Mouse (Mus musculus): Measurements from ENCODE around the gene Hoxd4.

Gene Hoxd4

DNA sequence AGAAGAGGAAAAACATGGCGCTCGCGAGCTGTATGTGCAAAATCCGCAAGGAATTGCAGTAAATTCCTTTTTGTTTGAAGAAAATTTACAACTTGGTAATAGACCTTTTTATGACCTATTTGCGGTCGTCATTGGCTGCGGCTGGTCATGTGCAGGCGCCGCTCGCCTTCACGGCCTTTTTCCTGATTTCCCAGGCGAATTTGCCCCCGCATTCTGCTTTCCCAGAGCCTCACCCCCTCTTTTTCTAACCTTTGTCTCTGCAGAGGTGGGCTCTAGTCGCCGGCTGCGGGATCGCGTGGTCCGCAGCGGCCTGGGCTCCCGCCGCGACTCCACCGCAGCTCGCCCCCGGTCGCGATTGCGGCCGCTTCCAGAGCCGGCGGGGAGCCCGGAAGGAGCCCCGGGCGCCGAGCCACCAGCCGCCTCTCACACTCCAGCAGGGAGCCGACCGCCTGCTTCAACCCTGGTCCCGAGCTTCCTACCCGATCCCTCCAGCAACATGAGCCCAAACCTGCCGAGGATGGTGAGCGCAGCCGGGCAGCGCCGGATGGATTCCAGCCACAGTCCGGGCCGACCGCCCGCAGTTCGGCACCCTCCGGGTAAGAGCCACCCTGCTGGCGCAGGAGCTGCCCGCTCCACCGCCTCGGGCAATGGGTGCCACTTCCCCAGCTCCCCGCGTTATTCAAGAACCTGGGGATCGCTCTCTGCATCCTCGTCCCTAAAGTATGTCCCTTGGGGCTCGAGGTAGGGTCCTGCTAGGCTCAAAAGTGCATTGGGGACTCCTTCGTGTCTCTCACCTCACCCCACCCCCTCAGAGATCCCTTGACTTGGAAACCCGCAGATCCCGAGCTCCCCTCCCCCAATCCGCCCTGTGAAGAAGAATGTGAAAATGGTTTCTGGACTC lies at the start of gene Hoxd4, which contains the start of gene Hoxd3:
Gene Hoxd4, plus strand, starts transcription at position 209 of the 901 bp plus-strand sequence.
Gene Hoxd3, plus strand, starts transcription at position 207 of the 901 bp plus-strand sequence.
- DNase-seq (ENCODE audit: low read depth, low spot score): no peak

DNA sequence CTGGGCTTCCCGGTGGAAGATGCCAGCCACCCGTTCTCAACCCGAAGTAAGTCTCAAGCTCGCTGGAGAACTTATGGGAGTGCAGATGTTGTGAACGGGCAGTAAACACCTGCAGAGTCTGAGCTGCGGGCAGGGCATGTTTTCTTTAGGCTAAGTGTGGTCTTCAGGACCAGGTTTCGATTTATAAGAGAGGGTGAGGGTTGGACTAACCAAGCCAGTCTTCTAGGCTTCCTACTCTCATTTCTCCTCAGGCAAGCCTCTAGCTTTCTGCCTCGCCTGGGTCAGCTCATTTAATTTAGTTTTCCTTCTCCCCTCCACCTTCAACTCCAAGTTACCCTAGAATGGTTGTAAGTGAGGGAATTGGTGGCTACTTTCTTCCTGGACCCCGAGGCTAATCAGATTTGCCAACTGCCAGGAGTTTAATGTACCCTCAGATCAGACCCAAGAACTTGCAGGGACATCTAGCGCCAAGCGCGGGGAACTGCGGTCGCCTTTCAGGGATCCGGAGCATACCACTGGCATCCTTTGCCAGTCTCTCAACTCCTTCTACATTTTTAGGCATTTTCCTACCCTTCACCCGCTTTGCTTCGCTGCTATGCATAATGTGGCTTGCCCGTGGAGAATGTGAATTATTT lies 48.3 kb upstream of the Hoxd4 start:
- DNase-seq (ENCODE audit: low read depth, low spot score): no peak

DNA sequence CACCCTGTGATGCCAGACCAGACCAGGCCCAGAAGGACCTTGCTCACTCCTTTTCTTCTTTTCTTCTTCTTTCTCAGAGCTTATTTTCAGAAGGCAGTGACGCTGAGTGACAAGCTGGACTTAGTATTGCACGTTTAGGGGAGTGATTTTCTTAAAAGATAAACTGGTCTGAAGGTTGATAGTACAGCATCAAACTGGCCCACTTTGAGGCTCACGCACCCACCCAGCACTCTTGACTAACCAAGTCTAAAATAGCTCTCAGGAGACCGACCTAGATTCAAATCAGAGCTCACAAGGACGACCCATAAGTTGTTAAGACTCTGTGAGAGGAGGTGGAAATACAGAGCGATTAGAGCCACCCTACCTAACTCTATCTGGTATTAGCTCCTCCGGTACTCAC lies 45.3 kb upstream of the Hoxd4 start:
- no peak for DNase-seq (ENCODE audit: low read depth, low spot score)

DNA sequence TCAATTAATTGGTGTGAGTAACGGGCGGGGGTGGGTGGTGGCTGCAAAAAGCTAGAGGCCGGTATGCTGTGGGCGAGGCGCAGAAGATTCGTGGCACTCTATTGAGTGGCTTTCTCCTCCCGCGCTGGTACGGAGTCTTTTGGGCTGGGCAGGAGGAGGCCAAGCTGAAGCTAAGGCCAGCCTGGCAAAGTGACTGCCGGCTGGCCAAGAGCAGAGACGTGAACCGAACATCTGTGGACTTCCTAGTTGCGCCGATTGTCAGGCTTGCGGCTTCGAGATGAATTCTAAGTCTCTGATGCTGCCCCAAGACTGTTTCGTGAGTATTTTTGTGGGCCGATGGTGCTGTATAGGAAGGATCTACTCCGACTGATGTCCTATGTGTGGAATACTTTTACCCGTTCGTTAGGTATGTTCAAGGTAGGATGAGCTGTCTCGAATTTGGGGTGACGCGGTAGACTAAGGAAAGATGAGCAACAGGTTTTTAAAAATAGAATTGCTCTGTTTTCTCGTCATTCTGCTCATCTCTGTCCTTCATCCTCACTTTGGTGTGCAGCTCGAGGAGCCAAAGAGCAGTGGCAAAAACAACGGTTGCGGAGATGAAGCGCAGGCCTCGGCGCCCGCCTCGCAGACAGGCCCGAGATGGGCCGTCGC lies 44.4 kb upstream of the Hoxd4 start:
- no peak for DNase-seq (ENCODE audit: low read depth, low spot score)

DNA sequence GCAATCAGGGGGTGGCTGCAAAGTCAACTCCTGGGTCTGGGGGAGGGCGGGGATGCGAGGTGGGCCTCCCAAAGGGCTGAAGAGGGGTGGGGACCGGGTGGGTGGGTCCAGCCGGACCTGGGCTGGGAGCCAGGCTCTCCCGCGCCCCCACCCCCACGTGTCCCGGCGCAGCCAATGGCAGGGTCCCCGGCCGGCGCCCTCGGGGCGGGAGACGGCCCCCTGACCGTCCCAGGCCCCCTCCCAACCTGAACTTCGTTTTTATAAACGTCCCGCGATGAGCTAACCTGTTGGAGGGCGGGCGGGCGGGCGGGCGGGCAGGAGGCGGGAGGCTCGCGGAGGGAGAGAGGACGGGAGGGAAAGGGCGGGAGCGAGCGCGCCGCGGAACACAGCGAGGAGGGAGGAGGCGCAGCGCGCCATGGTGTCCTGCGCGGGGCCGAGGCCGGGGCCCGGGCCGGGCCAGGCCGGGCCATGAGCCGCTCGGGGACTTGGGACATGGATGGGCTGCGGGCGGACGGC lies 43.8 kb upstream of the Hoxd4 start, which contains the start of gene Hoxd13:
Gene Hoxd13, plus strand, starts transcription at position 469 of the 516 bp plus-strand sequence.
- no peak for DNase-seq (ENCODE audit: low read depth, low spot score)

DNA sequence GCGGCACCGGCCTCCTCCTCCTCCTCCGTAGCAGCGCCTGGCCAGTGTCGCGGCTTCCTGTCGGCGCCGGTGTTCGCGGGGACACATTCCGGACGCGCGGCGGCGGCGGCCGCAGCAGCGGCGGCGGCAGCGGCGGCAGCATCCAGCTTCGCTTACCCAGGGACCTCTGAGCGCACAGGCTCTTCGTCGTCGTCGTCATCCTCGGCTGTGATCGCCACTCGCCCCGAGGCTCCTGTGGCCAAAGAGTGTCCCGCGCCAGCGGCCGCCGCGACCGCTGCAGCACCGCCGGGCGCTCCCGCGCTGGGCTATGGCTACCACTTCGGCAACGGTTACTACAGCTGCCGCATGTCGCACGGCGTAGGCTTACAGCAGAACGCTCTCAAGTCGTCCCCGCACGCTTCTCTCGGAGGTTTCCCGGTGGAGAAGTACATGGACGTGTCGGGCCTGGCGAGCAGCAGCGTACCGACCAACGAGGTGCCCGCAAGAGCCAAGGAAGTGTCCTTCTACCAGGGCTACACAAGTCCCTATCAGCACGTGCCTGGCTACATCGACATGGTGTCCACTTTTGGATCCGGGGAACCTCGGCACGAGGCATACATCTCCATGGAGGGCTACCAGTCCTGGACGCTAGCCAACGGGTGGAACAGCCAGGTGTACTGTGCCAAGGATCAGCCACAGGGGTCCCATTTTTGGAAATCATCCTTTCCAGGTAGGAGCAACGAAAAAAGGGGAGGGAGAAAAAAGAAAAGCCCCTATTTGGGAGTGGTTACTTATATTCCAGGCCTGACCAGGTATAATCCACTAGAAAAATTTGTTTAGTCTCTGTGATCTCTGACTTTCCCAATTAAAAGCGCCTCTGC lies 43.1 kb upstream of the Hoxd4 start:
- DNase-seq (ENCODE audit: low read depth, low spot score): no peak

DNA sequence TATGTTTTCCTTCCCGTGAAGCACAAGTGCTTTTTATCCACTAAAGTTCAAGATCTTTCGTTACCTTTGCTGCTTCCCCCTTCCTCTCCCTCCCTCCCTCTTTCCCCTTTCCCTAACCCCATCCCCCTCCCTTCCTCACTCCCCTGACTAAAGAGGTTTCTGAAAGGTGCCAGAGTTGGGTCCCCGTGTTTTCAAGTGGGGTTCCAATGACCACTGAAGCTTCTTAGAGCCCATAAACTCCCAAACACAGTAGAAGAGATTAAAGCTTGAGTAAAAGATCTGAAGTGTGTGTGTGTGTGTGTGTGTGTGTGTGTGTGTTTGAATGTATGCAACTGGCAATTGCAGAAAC lies 42.5 kb upstream of the Hoxd4 start:
- DNase-seq (ENCODE audit: low read depth, low spot score): no peak

DNA sequence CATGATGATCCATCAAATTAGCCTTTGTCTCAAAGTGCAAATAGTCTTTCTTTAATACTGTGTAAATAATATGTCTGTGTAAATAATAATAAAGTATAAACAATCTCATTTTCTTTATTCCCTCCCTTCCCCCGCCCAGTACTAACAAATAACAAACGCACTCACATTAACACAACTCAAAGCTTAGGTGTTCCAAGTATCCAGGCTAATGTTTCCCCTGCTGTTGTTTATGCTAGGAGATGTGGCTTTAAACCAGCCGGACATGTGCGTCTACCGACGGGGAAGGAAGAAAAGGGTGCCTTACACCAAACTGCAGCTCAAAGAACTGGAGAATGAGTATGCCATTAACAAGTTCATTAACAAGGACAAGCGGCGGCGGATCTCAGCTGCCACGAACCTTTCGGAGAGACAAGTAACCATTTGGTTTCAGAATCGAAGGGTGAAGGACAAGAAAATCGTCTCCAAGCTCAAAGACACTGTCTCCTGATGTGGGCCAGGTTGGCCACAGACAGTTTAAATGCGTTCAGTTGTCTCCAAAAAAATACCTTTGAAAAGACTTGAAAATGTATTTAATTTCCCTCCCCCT lies 42.0 kb upstream of the Hoxd4 start:
- no peak for DNase-seq (ENCODE audit: low read depth, low spot score)

DNA sequence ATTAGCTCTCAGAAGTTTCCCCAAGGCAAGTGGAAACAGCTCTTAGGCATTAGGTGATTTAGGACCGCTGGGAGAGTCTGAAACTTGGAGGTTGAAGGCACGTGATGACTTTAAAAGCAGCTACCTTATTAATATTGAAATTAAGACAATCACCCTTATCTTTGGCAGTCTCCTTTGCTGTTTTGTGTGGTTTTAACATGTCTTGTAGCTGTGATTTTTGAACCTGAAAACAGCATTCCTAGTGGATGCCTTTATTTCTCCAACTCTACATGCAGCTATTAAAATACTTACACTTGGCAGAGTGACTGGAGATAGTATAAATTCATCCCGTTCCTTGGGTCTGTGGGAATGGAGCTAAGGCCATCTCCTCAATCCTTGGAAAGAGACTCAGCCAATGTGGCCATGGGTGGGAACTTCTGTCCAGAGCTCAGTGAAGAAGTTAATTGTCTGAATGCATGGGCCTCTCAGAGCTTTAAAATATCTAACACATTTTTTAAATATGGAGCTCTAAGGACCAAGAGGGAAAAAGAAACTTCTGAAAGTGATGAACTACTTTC lies 41.0 kb upstream of the Hoxd4 start:
- DNase-seq (ENCODE audit: low read depth, low spot score): no peak

DNA sequence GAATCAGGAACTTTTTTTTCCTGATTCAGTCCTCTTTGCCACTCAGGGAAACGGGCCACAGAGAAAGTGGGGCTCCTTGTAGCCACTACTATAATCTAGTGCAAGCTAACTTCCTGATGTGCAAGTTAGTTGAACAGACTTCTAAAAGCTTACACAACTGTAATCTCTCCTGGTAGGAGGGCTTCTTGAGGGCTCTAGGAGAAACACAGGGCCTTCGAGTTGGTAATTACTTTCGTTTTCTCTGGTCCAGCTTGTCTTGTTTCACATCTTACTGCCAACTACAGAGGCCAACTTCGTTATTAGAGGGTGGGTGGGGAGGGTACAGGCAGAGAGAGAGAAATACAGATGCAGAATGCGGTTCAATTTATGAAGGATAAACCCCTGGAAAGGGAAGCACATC lies 39.9 kb upstream of the Hoxd4 start:
- no peak for DNase-seq (ENCODE audit: low read depth, low spot score)

DNA sequence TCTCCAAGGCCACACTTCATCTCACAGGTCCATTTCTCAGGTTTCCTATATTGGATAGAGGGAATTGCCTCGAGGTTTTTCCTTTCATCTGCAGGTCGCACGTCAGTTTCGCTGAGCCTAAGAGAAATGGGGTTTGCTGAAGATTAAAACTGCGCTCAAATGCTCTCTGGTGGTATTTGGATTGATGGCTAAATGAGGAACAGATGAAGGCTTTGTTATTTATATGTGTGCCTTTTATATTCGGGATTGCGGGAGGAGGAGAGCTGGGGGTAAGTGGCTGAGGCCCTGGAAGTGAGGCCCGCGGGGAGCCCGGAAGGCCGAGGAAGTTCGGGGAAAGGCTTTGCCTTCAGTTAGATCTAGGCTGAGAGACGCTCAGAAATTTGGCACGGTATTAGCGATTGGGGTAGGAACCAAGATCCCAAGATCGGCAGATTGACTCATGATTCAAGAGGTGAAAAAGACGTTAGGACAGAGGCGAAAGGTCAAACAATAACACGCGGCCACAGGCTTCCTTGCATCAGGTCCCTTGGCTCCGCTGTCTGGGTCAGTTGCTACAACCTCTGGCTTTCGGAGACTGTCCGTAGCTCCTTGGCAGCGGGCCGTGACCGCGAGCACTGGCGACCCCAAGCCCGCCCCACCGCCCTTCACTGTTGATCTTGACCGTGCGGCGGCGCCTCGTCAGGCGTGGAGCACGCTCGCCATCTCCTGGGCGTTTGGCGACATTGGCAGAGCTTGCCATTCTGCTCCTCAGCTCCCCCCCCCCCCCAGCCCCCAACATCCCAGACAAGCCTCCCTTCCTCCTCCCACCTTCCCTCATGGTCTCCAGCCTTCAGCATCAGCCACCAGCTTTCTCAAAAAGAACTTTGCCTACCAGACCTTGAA lies 39.0 kb upstream of the Hoxd4 start:
- DNase-seq (ENCODE audit: low read depth, low spot score): no peak

DNA sequence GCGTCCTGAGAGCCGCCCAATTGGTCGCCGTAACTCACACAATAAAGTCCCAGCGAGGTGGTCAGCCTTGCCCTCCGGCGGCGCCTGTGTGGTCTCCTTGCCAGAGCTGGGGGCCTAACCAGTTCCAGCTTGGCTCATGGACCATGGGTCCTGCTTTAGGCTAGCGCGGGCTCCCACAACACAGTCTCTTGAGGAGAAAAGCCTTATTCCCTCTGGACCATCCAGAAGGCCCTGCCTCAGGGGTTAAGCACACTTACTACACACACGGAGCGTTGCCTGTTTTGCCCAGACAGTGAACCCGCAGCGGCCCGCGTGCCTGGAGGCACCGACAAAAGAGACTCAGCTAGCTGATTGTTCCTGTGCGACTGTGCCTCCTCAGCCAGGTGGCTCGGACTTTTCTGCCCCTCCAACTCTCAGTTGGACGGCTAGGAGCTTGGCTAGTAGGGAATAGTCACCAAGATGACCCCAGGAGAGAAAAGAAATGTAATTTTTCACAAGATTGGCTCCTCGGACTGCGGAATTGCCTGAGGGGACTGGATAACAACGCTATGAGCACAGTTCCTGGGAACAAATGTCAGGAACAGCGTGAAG lies 37.8 kb upstream of the Hoxd4 start:
- no peak for DNase-seq (ENCODE audit: low read depth, low spot score)

DNA sequence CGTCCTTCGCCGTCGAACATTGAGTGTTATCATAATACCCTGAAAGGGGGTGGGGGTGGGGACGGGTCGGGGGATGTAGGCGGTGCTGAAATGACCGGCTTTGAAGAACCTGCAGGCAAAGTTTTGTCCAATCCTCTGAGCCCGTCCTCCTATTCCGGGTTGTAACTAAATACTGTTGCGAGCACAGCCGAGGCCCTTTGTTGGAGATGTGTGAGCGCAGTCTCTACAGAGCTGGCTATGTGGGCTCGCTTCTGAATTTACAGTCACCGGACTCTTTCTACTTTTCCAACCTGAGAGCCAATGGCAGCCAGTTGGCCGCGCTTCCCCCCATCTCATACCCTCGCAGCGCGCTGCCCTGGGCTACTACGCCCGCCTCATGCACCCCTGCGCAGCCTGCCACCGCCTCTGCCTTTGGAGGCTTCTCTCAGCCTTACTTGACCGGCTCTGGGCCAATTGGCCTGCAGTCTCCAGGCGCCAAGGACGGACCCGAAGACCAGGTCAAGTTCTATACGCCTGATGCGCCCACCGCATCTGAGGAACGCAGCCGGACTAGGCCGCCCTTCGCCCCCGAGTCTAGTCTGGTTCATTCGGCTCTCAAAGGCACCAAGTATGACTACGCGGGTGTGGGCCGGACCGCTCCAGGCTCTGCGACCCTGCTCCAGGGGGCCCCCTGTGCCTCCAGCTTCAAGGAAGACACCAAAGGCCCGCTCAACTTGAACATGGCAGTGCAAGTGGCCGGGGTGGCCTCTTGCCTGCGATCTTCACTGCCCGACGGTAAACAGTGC lies 36.7 kb upstream of the Hoxd4 start, which contains the start of gene Hoxd12:
Gene Hoxd12, plus strand, starts transcription at position 133 of the 785 bp plus-strand sequence.
- DNase-seq (ENCODE audit: low read depth, low spot score): no peak

DNA sequence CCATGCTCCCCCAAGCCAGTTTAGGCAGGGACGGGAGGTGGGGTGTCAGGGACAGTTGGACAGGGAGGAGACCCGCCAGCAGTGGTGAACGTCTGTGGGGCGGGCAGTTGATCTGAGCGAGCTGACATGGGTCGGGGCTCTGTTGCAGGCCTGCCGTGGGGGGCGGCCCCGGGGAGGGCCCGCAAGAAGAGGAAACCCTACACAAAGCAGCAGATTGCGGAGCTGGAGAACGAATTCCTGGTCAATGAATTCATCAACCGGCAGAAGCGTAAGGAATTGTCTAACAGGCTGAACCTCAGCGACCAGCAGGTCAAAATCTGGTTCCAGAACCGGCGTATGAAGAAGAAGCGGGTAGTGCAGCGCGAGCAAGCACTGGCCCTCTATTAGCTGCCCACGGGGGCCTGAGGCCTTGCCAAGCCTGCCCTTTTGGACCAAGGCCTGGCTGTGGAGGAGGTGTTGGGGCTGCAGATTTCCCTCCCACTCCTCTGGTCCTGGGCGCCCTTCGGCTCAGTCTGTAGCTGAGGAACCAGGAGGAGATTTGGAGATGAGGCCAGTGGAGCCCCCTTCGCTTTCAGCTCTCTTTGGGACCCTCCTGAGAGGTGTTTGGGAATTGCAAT lies 36.0 kb upstream of the Hoxd4 start:
- DNase-seq (ENCODE audit: low read depth, low spot score): no peak

DNA sequence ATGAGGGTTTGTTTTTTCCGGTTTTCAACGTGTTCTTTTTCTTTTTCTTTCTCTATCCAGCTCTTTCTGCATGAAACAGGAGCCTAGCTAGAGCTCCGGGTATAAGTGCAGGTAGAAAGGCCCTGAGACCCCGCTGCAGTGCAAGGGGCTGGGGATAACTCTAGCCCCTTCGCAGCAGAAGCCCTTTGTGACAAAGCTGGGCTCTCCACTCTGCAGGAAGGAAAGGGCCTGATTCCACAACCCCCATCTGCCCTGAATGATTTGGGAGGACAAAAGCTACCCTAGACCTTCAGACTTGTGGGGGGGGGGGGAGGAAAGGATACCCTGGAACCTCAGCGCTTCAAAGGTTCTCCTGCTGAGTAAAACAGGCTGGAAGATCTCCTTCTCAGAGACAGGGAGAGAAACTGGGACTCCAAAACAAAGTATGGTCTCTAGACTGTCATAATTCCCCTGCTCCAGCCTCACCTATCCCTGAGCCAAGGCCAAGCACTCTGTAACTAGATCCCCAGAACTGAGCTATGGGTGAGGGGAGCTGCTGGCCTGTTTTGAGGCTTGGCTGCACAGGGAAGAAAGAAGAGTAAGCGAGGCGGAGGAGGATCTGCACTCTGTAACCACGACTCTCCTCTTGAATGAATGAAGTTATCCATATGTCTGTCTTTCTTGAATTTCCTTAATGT lies 35.2 kb upstream of the Hoxd4 start:
- DNase-seq (ENCODE audit: low read depth, low spot score): no peak

DNA sequence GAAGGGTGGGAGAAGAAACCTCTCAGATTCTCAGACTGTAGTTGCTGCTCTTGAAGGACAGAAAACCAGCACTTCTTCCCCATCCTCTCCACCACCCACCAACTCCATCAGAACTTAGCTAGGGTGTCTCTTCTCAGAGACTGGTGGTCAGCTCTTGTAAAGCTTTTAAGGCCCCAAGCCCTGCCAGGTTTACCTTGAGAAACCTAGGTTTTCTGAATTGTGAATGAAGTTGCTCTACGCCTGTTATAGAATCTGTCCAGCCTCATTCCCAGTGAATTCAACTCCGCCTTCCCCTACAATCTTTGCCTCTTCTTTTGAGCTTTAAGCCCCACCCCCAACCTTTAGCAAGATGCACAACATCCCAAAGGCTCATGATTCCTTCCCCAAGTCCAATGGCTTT lies 34.6 kb upstream of the Hoxd4 start:
- DNase-seq (ENCODE audit: low read depth, low spot score): no peak

DNA sequence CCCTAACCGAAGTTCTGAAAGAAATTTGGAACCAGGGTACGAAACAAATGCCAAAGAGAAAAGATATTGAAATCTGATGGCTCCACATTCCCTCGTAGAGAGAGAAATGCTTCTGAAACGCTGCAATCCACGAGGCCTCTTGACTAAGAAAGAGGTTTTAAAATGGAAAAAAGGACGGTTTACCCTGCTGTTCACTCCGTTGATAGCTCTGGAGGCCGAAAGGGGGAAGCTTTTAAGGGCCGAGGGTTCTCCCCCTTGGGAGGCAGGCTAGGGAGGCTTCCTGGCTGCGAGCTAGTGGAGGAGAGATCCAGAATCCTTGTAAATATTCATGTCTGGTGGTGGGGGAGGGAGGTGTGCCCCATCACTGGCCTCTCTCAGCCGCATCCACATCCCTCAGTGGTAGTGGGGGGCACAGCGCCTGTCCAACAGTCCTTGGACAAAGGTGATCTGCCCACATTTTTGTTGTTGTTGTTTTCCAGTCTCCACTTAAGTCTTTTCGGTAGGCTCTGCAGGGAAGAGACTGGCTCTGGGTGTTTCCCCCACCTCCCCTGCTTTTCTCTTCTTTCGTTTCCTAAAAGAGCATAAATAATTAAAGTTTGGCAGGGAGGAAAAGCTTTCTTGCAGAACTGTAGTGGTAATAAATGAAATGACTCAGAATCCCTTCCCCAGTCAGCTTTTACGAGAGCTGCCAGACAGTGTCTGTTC lies 32.7 kb upstream of the Hoxd4 start, which contains the start of gene Hoxd11:
Gene Hoxd11, plus strand, starts transcription at position 667 of the 705 bp plus-strand sequence.
- no peak for DNase-seq (ENCODE audit: low read depth, low spot score)
